Mouse (Mus musculus) ES-E14 (cell line): ENCODE results near the gene Becn1. TPM values are rescaled to one million over a fixed set of nuclear protein-coding genes. Genes with fewer than 3 reads are reported as not detected.

ENCODE experiments used
- DNase-seq: peaks from one replicate; pipeline ENCODE4 v3.0.0-alpha.2; 2013; ENCODE audit warnings: low read depth, low spot score
- H3K27ac ChIP-seq: 2 replicates; pipeline ENCODE4 v1.5.1; 2012; ENCODE audit warnings: low read depth, mild to moderate bottlenecking, low read length, moderate library complexity, mixed read lengths; ENCODE audit not compliant: poor library complexity, insufficient read depth, severe bottlenecking
- H3K36me3 ChIP-seq: 2 replicates; pipeline ENCODE4 v1.6.1; 2012; ENCODE audit warnings: mild to moderate bottlenecking, low read length, moderate library complexity, mixed read lengths; ENCODE audit not compliant: control insufficient read depth, poor library complexity, insufficient read depth, severe bottlenecking
- H3K4me1 ChIP-seq, 2 experiments: fragments of 150-350 bp in 1 of 2; sonication (generic) in 1 of 2; 2 replicates each; pipeline ENCODE4 v1.6.1; 2012; ENCODE audit warnings: low read length in 2 of 2, mild to moderate bottlenecking in 1 of 2, mixed read lengths in 1 of 2; ENCODE audit not compliant: control insufficient read depth in 2 of 2, insufficient read depth in 2 of 2, poor library complexity in 1 of 2
- H3K4me3 ChIP-seq, 2 experiments: fragments of 150-350 bp in 1 of 2; sonication (generic) in 1 of 2; 2 replicates each; pipeline ENCODE4 v1.5.1; 2012; ENCODE audit warnings: low read length in 2 of 2, low read depth in 1 of 2, mild to moderate bottlenecking in 1 of 2, mixed read lengths in 1 of 2; ENCODE audit not compliant: insufficient read depth in 1 of 2, poor library complexity in 1 of 2, severe bottlenecking in 1 of 2
- H3K9ac ChIP-seq: 2 replicates; pipeline ENCODE4 v1.6.1; 2012; ENCODE audit warnings: low read depth, mild to moderate bottlenecking, low read length, mixed read lengths; ENCODE audit not compliant: poor library complexity, insufficient read depth, severe bottlenecking
- H3K9me3 ChIP-seq: fragments of 150-350 bp; sonication (generic); 2 replicates; pipeline ENCODE4 v1.6.1; 2012; ENCODE audit warnings: low read depth, mild to moderate bottlenecking, low read length; ENCODE audit not compliant: control insufficient read depth, insufficient read depth
- CHD2 ChIP-seq: IDR thresholded peaks from 2 replicates; pipeline ENCODE4 v1.6.1; 2014; ENCODE audit warnings: mild to moderate bottlenecking, low read depth, low read length, inconsistent platforms
- HCFC1 ChIP-seq: IDR thresholded peaks from 2 replicates; pipeline ENCODE4 v1.6.1; 2012; ENCODE audit warnings: low read length, inconsistent platforms, borderline replicate concordance; ENCODE audit not compliant: insufficient read depth
- MAFK ChIP-seq: IDR thresholded peaks from 2 replicates; pipeline ENCODE4 v1.6.1; 2014; ENCODE audit warnings: mild to moderate bottlenecking, low read depth, low read length, inconsistent platforms; ENCODE audit not compliant: insufficient read depth
- ZC3H11A ChIP-seq: IDR thresholded peaks from 2 replicates; pipeline ENCODE4 v1.6.1; 2012; ENCODE audit warnings: low read depth, mild to moderate bottlenecking, inconsistent platforms, low read length, borderline replicate concordance
- ZNF384 ChIP-seq: IDR thresholded peaks from 2 replicates; pipeline ENCODE4 v1.6.1; 2012; ENCODE audit warnings: low read depth, low read length, inconsistent platforms
- in situ Hi-C, 2 experiments: fragments of 600-800 bp; cut with MboI; formaldehyde crosslinking; loops; one replicate each; pipeline ENCODE4 v1.15.1; 2025; ENCODE audit warnings: low sequenced_read_pairs in 2 of 2, inconsistent platforms in 1 of 2; ENCODE audit not compliant: unreplicated experiment in 2 of 2
- total RNA-seq: library from RNA; depleted of rRNA; stranded (reverse); fragments of 300-350 nt; gene quantifications from 2 replicates; pipeline ENCODE4 v1.2.3, GENCODE M21; 2012

Gene Becn1
- total RNA-seq, 1 experiment: 89.2 TPM

GRCm38 (mm10) chr11:101300881-101301280 is 1.2 kb downstream of the Becn1 start:
- in situ Hi-C loops: no loop called here
- Histone ChIP-seq H3K27ac (no peak overlapping the region), H3K4me1 (no peaks in the 10 kb centered on the region), H3K36me3 (peaks cover 4% of the 10 kb centered on the region; the same call in 1 of the 2 replicates), H3K9ac (no peak overlapping the region), H3K4me3 (peak overlapping the region; percentile 83 to 93; a peak in 3 of 4 replicates), H3K9me3 (no peaks in the 10 kb centered on the region)
- no peak for TF ChIP-seq ZC3H11A
- TF ChIP-seq MAFK: no peak
- no peak for TF ChIP-seq CHD2
- TF ChIP-seq HCFC1: no peak
- TF ChIP-seq ZNF384: no peak
- no peak for DNase-seq

- H3K27ac ChIP-seq: no peak overlapping the region
- no peaks in the 10 kb centered on the region for H3K9me3 ChIP-seq
- no peak overlapping the region for H3K4me3 ChIP-seq
- peaks cover 31% of the 10 kb centered on the region for H3K36me3 ChIP-seq
- H3K9ac ChIP-seq: no peak overlapping the region
- no peaks in the 10 kb centered on the region for H3K4me1 ChIP-seq
- in situ Hi-C loops: no loop called here
- TF ChIP-seq MAFK (no peak), ZNF384 (no peak), ZC3H11A (no peak), HCFC1 (no peak), CHD2 (no peak)
- no peak for DNase-seq
Measured at GRCm38 (mm10) chr11:101295191-101295590, 6.9 kb downstream of the Becn1 start.

- DNase-seq: no peak
- in situ Hi-C loops: no loop called here
- Histone ChIP-seq H3K9me3 (no peaks in the 10 kb centered on the region), H3K4me3 (no peak overlapping the region), H3K27ac (no peak overlapping the region), H3K36me3 (peaks cover 38% of the 10 kb centered on the region), H3K9ac (no peak overlapping the region), H3K4me1 (no peaks in the 10 kb centered on the region)
- TF ChIP-seq ZC3H11A (no peak), HCFC1 (no peak), CHD2 (no peak), MAFK (no peak), ZNF384 (no peak)
Measured at GRCm38 (mm10) chr11:101291231-101291630, 10.9 kb downstream of the Becn1 start.

GRCm38 (mm10) chr11:101287306-101287705 is 14.8 kb downstream of the Becn1 start:
- in situ Hi-C loops: no loop called here
- no peak for DNase-seq
- TF ChIP-seq ZNF384 (no peak), CHD2 (no peak), MAFK (no peak), ZC3H11A (no peak)
- Histone ChIP-seq H3K9me3 (no peaks in the 10 kb centered on the region), H3K4me3 (no peak overlapping the region), H3K4me1 (no peaks in the 10 kb centered on the region), H3K36me3 (peaks cover 18% of the 10 kb centered on the region), H3K27ac (no peak overlapping the region), H3K9ac (no peak overlapping the region)

GRCm38 (mm10) chr11:101283805-101284204 is 18.3 kb downstream of the Becn1 start:
- Histone ChIP-seq H3K9ac (no peak overlapping the region), H3K4me3 (no peak overlapping the region), H3K27ac (no peak overlapping the region), H3K9me3 (no peaks in the 10 kb centered on the region), H3K36me3 (peaks cover 5% of the 10 kb centered on the region), H3K4me1 (peaks cover 0 to 2% of the 10 kb centered on the region in 2 experiments; a peak in 2 of 4 replicates)
- in situ Hi-C loops: no loop called here
- TF ChIP-seq MAFK (no peak), ZC3H11A (no peak), HCFC1 (no peak), CHD2 (no peak), ZNF384 (no peak)
- DNase-seq: no peak
